Mouse (Mus musculus) kidney, embryonic 16.5 days (tissue): ENCODE measurements at regions not wholly inside any gene's neighbourhood (a gene's known extent, or its start where the extent isn't known, plus 50 kb on each side); places are given as distances from the start of the nearest gene placed in this dataset.

Experiments used
- ATAC-seq: fragments of 200-750 bp; cut with Nextera tagmentation; 2 replicates; pipeline ENCODE4 v1.8.0; 2017; ENCODE audit warnings: moderate TSS enrichment; ENCODE audit not compliant: low FRiP score, low TSS enrichment
- H3K27ac ChIP-seq: fragments of 300-500 bp; sonication (generic); 2 replicates; pipeline ENCODE4 v1.5.1; 2014; ENCODE audit warnings: low read length
- H3K27me3 ChIP-seq: fragments of 300-500 bp; sonication (generic); 2 replicates; pipeline ENCODE4 v1.6.1; 2014; ENCODE audit warnings: low read length, control low read depth, mixed read lengths; ENCODE audit not compliant: insufficient read depth
- H3K36me3 ChIP-seq: fragments of 300-500 bp; sonication (generic); 2 replicates; pipeline ENCODE4 v1.6.1; 2014; ENCODE audit warnings: low read length, control low read depth, mixed read lengths; ENCODE audit not compliant: insufficient read depth
- H3K4me1 ChIP-seq: fragments of 300-500 bp; sonication (generic); 2 replicates; pipeline ENCODE4 v1.6.1; 2014; ENCODE audit warnings: low read length, control low read depth, mixed read lengths; ENCODE audit not compliant: insufficient read depth
- H3K4me2 ChIP-seq: fragments of 300-500 bp; sonication (generic); replicated peaks from 2 replicates; pipeline ENCODE4 v1.6.1; 2014; ENCODE audit warnings: low read depth, low read length
- H3K4me3 ChIP-seq: fragments of 300-500 bp; sonication (generic); 2 replicates; pipeline ENCODE4 v1.5.1; 2014; ENCODE audit warnings: mild to moderate bottlenecking, low read length
- H3K9ac ChIP-seq: fragments of 300-500 bp; sonication (generic); replicated peaks from 2 replicates; pipeline ENCODE4 v1.6.1; 2014; ENCODE audit warnings: low read length
- H3K9me3 ChIP-seq: fragments of 300-500 bp; sonication (generic); 2 replicates; pipeline ENCODE4 v1.6.1; 2016; ENCODE audit warnings: low read length, control low read depth
- WGBS: fragments of 180-500 bp; shearing (Covaris S2); extraction: QIAGEN DNeasy Blood & Tissue Kit; methylation state at CpG from one replicate; pipeline ENCODE4 v1.1.7; 2014; 5-methylcytosine and 5-hydroxymethylcytosine counted together

DNA sequence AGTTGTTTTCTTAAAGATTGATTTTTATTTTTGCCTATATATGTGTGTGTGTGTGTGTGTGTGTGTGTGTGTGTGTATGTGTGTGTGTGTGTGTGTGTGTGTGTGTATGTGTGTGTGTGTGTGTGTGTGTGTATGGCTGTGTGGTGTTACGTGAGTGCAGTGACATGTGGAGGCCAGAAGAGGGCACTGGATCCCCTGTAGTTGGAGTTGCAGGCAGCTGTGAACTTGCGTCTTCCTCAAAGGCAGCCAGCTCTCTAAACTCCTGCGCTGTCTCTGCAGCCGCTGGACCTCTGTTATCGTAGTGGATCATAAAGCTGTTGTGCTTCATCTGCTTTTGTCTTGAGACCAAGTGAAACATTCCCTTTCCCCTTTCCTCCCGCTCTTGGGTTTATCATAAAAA is 109.9 kb upstream of the Egr2 start:
- no peak overlapping the region for H3K4me2 ChIP-seq
- no peaks in the 10 kb centered on the region for H3K27me3 ChIP-seq
- no peak overlapping the region for H3K4me3 ChIP-seq
- H3K27ac ChIP-seq: no peak overlapping the region
- ATAC-seq: no peak
- no peak overlapping the region for H3K9ac ChIP-seq
- 93% methylated on average over 6 of the region's 6 CpGs for WGBS
- no peaks in the 10 kb centered on the region for H3K36me3 ChIP-seq
- peaks cover 4% of the 10 kb centered on the region; the same call in 1 of the 2 replicates for H3K9me3 ChIP-seq
- no peaks in the 10 kb centered on the region for H3K4me1 ChIP-seq

DNA sequence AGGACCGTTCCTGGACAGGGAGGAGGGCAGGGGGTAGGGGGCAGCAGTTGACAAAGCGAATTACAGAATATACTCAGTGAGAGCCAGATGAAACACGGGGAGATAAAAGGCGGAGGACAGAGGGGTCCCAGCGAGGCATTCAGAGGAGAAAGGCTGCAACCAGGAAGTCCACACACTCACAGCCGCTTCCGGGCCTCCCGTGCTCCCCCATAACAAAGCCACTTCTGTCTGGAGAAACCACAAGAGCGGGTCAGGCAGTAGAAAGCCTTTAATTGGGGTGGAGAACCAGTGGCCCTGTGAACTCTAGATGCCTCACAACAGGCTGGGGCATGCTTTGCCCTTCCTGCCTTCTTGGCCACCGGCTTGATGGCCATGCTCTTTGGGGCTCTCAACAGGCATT is 108.1 kb upstream of the Egr2 start:
- Histone ChIP-seq H3K36me3 (no peaks in the 10 kb centered on the region), H3K9me3 (peaks cover 4% of the 10 kb centered on the region; the same call in 1 of the 2 replicates), H3K4me1 (no peaks in the 10 kb centered on the region), H3K27ac (no peak overlapping the region), H3K9ac (no peak overlapping the region), H3K27me3 (no peaks in the 10 kb centered on the region), H3K4me2 (no peak overlapping the region), H3K4me3 (no peak overlapping the region)
- WGBS: 56% methylated on average over 10 of the region's 10 CpGs
- ATAC-seq: no peak

DNA sequence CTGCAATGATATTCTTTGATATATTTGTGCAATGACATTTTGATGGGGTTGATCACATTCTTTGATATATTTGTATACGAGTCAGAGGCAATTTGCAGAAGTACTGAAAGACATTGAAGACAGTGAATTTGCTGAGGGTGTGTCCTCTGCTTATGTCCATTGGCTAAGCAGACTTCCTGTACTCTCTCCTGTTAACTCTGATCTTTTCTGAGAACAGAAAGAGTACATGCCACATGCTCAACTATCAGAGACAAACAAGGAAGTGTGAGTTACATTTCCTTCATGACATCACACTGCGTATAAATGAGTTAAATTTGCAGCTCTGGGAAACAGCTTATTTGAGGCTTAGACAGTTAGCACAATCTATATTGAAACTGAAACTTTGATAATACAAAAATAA is 104.5 kb upstream of the Egr2 start:
- H3K4me2 ChIP-seq: no peak overlapping the region
- no peak overlapping the region for H3K4me3 ChIP-seq
- WGBS: 84% methylated on average over 2 of the region's 2 CpGs
- no peaks in the 10 kb centered on the region for H3K9me3 ChIP-seq
- no peak for ATAC-seq
- no peaks in the 10 kb centered on the region for H3K36me3 ChIP-seq
- H3K4me1 ChIP-seq: no peaks in the 10 kb centered on the region
- no peak overlapping the region for H3K9ac ChIP-seq
- H3K27me3 ChIP-seq: no peaks in the 10 kb centered on the region
- no peak overlapping the region for H3K27ac ChIP-seq

DNA sequence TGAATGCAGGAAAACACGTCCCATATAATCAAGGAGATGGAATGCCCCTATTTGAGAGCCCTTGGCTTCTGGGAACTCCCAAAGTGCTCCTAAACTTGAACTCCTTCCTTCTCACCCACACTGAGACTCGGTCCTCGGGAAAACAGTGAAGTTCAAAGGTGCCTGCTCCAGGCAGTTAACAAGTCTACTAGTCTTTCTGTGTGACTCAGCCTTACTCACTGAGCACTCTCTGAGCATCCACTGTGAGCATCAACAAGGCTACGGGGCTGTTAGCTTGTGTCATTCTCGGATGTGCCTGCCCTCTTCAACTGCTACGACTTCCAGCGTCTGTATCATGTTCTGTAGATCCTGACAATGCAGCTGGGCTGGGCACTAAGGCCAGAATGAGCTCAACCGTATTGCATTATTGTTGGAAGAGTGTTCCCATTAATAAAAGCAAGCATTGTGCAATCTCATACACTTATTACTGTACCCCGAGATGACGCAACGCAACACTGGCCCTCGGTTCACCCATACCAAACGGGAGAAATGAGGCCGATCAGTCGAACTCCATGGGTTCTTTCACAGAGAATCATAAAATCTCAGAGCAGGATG is 96.1 kb upstream of the Egr2 start:
- WGBS: 86% methylated on average over 15 of the region's 15 CpGs
- Histone ChIP-seq H3K4me1 (no peaks in the 10 kb centered on the region), H3K27me3 (no peaks in the 10 kb centered on the region), H3K4me3 (no peak overlapping the region), H3K4me2 (no peak overlapping the region), H3K9ac (no peak overlapping the region), H3K9me3 (no peaks in the 10 kb centered on the region; the same call in 1 of the 2 replicates), H3K27ac (no peak overlapping the region), H3K36me3 (no peaks in the 10 kb centered on the region)
- ATAC-seq: no peak

DNA sequence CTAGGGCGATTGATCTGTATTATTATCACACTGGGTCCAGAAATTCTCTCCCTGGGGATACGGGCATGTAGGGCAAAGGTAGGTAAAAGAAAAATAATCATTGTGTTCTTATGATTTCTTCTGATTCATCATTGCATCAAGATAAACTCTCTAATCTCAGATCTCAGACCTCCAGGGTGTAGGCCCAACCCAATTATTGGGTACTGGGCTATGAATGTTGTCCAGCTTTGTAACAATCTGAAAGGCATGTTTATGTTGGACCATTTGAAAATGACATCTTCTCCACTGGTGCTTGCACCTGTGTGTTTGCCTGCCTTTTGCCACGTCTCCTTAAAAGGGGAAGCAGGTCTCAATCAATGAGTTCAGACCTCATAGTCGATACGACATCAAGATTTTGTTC is 95.4 kb upstream of the Egr2 start:
- Histone ChIP-seq H3K4me2 (no peak overlapping the region), H3K4me1 (no peaks in the 10 kb centered on the region), H3K27me3 (no peaks in the 10 kb centered on the region), H3K9ac (no peak overlapping the region), H3K36me3 (no peaks in the 10 kb centered on the region), H3K9me3 (no peaks in the 10 kb centered on the region; the same call in 1 of the 2 replicates), H3K27ac (no peak overlapping the region), H3K4me3 (no peak overlapping the region)
- no peak for ATAC-seq
- WGBS: 89% methylated on average over 5 of the region's 5 CpGs

DNA sequence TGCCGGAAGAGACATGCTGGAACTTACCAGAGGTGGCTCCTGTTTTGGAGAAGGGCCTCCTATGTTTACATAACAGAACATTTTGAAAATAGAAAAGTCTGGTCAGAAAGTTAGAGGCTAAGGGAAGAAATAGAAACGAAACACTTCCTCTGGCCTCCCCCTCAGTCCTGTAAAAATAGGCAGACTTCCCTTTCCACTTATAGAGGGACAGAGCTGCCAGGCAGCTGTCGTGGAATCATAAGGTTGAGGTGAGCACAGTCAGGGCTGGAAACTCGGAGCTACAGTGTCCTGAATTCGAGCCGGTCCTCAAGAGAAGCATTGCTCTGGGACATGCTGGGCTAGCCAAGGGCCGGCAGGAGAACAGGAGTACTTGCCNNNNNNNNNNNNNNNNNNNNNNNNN is 94.0 kb upstream of the Egr2 start:
- H3K9ac ChIP-seq: no peak overlapping the region
- H3K27ac ChIP-seq: no peak overlapping the region
- no peaks in the 10 kb centered on the region for H3K36me3 ChIP-seq
- WGBS: 52% methylated on average over 7 of the region's 7 CpGs
- no peak overlapping the region for H3K4me3 ChIP-seq
- H3K27me3 ChIP-seq: no peaks in the 10 kb centered on the region
- no peak overlapping the region for H3K4me2 ChIP-seq
- no peak for ATAC-seq
- H3K4me1 ChIP-seq: no peaks in the 10 kb centered on the region
- H3K9me3 ChIP-seq: no peaks in the 10 kb centered on the region; the same call in 1 of the 2 replicates

DNA sequence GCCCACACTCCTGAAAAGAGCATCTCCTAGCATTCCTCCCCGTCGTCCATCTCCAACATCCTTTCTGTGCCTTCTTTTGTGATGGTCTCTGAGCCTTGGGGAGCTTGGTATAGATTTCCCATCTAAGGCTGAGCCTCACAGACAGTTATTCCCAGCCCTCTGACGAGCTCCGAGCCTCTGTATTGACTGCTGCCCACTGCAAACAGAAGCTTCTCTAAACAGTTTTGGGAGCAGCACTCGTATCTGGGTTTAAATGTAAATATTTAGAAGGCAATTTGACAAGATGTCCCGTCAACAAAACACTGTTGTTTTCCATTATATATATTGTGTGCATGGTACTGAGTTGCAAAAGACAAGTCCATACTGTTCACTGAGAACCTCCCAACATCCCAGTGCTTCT is 86.4 kb upstream of the Egr2 start:
- 85% methylated on average over 6 of the region's 6 CpGs for WGBS
- Histone ChIP-seq H3K27ac (no peak overlapping the region), H3K4me1 (no peaks in the 10 kb centered on the region), H3K9ac (no peak overlapping the region), H3K27me3 (no peaks in the 10 kb centered on the region), H3K4me3 (no peak overlapping the region), H3K4me2 (no peak overlapping the region), H3K36me3 (no peaks in the 10 kb centered on the region), H3K9me3 (no peaks in the 10 kb centered on the region)
- no peak for ATAC-seq

DNA sequence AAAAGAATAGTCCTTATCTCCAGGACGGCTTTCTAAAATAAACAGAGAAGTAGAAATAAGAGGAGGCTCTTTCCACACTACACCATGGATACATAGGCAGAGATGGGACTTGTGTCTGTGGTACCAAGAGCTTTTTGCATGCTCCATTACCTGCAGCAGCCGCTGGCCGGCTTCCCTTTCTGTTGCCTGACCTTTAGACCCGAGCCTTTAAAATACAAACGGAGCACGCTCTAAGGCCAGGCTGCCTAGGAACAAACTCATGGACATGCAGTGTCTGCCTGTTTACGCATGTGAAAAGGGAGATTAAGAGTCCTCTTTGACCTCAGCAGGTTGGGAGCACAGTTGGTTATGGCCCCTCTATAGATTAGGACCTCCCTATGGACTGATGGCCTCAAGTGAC is 81.1 kb upstream of the Egr2 start:
- Histone ChIP-seq H3K27me3 (no peaks in the 10 kb centered on the region), H3K4me1 (0 out of 2 replicates have a peak, but pooled peaks cover 4% of the 10 kb centered on the region), H3K9me3 (no peaks in the 10 kb centered on the region), H3K4me2 (no peak overlapping the region), H3K9ac (no peak overlapping the region), H3K36me3 (no peaks in the 10 kb centered on the region), H3K27ac (no peak overlapping the region), H3K4me3 (no peak overlapping the region)
- peak; percentile 69; the same call in 1 of the 2 replicates for ATAC-seq
- 23% methylated on average over 7 of the region's 7 CpGs for WGBS

DNA sequence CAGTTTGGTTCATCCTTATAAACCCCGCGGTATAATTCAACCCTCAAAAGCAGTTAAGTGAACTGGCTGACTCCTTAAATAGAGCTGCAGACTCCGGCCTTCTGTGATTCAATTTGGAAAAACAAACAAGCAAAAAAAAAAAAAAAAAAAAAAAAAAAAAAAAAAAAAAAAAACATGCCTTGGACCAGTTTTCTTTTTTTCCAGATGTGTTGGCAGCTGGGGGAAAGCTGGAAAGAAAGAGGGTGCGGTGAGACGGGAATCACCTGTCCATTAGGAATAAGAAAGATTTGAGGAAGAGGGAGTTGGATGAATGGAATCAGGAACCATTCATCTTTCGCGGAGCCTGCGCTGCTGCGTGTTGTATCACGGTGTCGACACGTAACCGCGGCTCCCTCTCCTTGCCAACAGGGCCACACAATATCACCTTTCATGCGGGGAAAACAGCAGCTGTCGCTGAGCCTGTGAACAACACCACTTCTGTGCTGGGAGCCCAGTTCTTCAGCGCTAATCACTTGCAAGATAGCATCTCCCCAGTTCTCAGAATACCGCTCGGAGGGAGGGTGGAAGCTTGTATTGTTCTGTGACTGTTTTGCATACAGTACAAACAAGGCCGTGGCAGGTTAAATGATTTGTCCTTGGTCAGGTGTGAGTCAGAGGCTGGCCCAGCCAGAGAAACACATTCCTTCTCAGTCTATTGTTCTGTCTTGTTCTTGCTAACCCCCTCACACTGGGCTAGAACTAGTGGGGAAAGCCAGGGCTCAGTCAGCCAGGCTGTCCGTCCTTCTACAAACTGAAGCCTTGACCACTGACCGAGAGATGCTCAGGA is 76.6 kb upstream of the Egr2 start:
- 41% methylated on average over 22 of the region's 22 CpGs for WGBS
- no peak overlapping the region for H3K27ac ChIP-seq
- ATAC-seq: no peak
- no peak overlapping the region for H3K9ac ChIP-seq
- 0 out of 2 replicates have a peak, but pooled peaks cover 4% of the 10 kb centered on the region for H3K4me1 ChIP-seq
- H3K36me3 ChIP-seq: no peaks in the 10 kb centered on the region
- no peak overlapping the region for H3K4me3 ChIP-seq
- no peaks in the 10 kb centered on the region for H3K9me3 ChIP-seq
- H3K27me3 ChIP-seq: 0 out of 2 replicates have a peak, but pooled peaks cover 2% of the 10 kb centered on the region
- 0 out of 2 replicates have a peak overlapping the region, but pooled peaks have one; percentile 0 for H3K4me2 ChIP-seq

DNA sequence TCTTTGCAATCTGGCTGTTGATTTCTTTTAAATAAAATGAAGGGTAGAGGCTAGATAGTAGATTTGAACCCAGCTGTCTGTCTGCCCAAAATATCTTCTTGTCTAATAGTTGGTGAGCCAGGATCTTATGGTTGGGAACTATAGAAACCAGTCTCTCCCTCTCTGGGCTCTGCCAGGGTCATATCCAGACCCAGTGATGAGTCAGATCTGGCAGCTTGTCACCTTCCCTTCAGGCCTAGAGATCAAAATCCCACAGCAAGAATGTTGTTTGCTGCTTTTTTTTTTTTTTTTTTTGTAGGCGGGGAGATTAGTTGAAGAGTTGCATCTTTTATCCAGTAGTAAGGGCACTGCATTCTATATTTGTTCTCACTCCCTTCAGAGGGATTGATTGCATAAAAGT is 74.0 kb upstream of the Egr2 start:
- 100% methylated on average over 1 of the region's 1 CpGs for WGBS
- Histone ChIP-seq H3K9me3 (no peaks in the 10 kb centered on the region), H3K27ac (no peak overlapping the region), H3K4me3 (no peak overlapping the region), H3K27me3 (0 out of 2 replicates have a peak, but pooled peaks cover 2% of the 10 kb centered on the region), H3K9ac (no peak overlapping the region), H3K36me3 (no peaks in the 10 kb centered on the region), H3K4me2 (no peak overlapping the region), H3K4me1 (no peaks in the 10 kb centered on the region)
- ATAC-seq: no peak
